Mouse (Mus musculus) kidney, adult 11 months (tissue): ENCODE data around the gene Nudt7.

Experiments used
- DNase-seq: peaks from one replicate; pipeline ENCODE4 v3.0.0; 2022

Nudt7 gene

GRCm38 (mm10) chr8:114143645-114144290 lies 10.4 kb downstream of the Nudt7 start:
- peak; percentile 80 for DNase-seq

- DNase-seq, result no peak
These were observed 20.1 kb downstream of the Nudt7 start for GRCm38 (mm10) chr8:114153311-114154045.

GRCm38 (mm10) chr8:114158586-114158985 lies 25.2 kb downstream of the Nudt7 start:
- no peak for DNase-seq

- DNase-seq, result no peak
These were observed 26.3 kb downstream of the Nudt7 start for GRCm38 (mm10) chr8:114159666-114160065.

- DNase-seq, result no peak
These were observed 30.5 kb downstream of the Nudt7 start for GRCm38 (mm10) chr8:114163871-114164270.

GRCm38 (mm10) chr8:114164444-114165096 lies 31.2 kb downstream of the Nudt7 start:
- no peak for DNase-seq

- DNase-seq, result no peak
These were observed 32.4 kb downstream of the Nudt7 start for GRCm38 (mm10) chr8:114165741-114166140.

GRCm38 (mm10) chr8:114176721-114177120 lies 43.4 kb downstream of the Nudt7 start:
- DNase-seq, result no peak

GRCm38 (mm10) chr8:114193334-114193733 lies 60.0 kb downstream of the Nudt7 start:
- no peak for DNase-seq

GRCm38 (mm10) chr8:114198990-114199389 lies 65.6 kb downstream of the Nudt7 start:
- no peak for DNase-seq
